Mouse (Mus musculus) limb, embryonic 13.5 days (tissue): ENCODE results near the gene Map4k3. TPM values are rescaled to one million over a fixed set of nuclear protein-coding genes. Genes with fewer than 3 reads are reported as not detected.
"Not testable (repeated sequence)": the region's sequence is repeated elsewhere in the genome, so short reads cannot be mapped to it uniquely, and the experiment has no call there.

Source experiments
- ATAC-seq: fragments of 200-750 bp; cut with Nextera tagmentation; 2 replicates; pipeline ENCODE4 v1.8.0; 2017; ENCODE audit warnings: low read depth, moderate number of reproducible peaks, moderate TSS enrichment; ENCODE audit not compliant: low FRiP score
- H3K27ac ChIP-seq: fragments of 300-500 bp; sonication (generic); 2 replicates; pipeline ENCODE4 v1.5.1; 2015; ENCODE audit warnings: inconsistent platforms, mild to moderate bottlenecking, moderate library complexity
- H3K27me3 ChIP-seq: fragments of 300-500 bp; sonication (generic); 2 replicates; pipeline ENCODE4 v1.6.1; 2015; ENCODE audit warnings: mild to moderate bottlenecking, inconsistent platforms
- H3K36me3 ChIP-seq: fragments of 300-500 bp; sonication (generic); 2 replicates; pipeline ENCODE4 v1.6.1; 2015; ENCODE audit warnings: inconsistent platforms, mild to moderate bottlenecking, moderate library complexity
- H3K4me1 ChIP-seq: fragments of 300-500 bp; sonication (generic); 2 replicates; pipeline ENCODE4 v1.6.1; 2015; ENCODE audit warnings: inconsistent platforms
- H3K4me2 ChIP-seq: fragments of 300-500 bp; sonication (generic); replicated peaks from 2 replicates; pipeline ENCODE4 v1.6.1; 2015; ENCODE audit warnings: inconsistent platforms, mild to moderate bottlenecking, moderate library complexity
- H3K4me3 ChIP-seq: fragments of 300-500 bp; sonication (generic); 2 replicates; pipeline ENCODE4 v1.5.1; 2015; ENCODE audit warnings: moderate library complexity, mild to moderate bottlenecking, inconsistent platforms
- H3K9ac ChIP-seq: fragments of 300-500 bp; sonication (generic); 2 replicates; pipeline ENCODE4 v1.6.1; 2015; ENCODE audit warnings: mild to moderate bottlenecking, inconsistent platforms
- H3K9me3 ChIP-seq: fragments of 300-500 bp; sonication (generic); 2 replicates; pipeline ENCODE4 v1.6.1; 2016; ENCODE audit warnings: inconsistent platforms
- WGBS: fragments of 180-500 bp; shearing (Covaris S2); methylation state at CpG from one replicate; pipeline ENCODE4 v1.1.7; 2015; 5-methylcytosine and 5-hydroxymethylcytosine counted together
- polyA plus RNA-seq: library from polyadenylated mRNA; unstranded; fragments of >200 nt; fragmentation: Nextera tagmentation; extraction: Ambion mirVana; gene quantifications from 2 replicates; pipeline ENCODE4 v1.2.1, GENCODE M21; 2015

Map4k3 gene
- polyA plus RNA-seq, 1 experiment from 2014 or later: 31.7 TPM

DNA sequence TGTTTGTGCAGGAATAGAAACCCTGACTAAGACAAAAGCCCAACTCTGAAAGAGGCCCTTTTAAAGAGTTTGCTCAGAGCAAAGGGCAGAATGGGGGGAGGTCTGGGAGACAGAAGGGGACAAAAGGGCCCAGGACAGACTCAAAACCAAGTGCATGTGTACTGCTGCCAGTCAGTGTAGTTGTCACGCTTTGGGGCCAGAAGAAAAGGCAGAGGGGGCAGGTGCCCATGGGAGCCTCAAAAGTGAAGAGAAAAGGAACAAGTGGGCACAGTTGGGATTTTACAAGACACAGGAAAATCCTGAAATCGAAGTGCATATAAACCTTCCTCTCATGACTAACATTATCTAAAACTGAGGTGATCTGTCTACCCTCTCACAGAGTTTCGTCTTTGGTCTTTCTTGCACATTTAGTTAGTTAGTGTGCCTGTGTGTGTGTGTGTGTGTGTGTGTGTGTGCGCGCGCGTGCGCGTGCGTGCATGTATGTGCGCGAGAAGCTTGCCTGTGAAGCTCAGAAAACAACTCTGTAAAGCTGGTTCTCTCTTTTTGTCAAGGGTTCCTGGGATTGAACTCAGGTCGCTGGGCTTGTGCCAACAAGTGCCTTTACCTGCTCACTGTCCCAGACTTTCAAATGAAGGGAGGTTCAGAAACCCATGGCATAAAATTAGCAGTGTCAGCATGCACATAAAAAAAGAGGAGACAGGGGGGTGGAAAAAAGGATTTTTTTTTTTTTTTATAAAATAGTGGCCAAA is 155.9 kb downstream of the Map4k3 start:
- ATAC-seq: no peak
- 95% methylated on average over 13 of the region's 13 CpGs for WGBS

GRCm38 (mm10) chr17:80571460-80571859 is 156.8 kb downstream of the Map4k3 start:
- no peak for ATAC-seq
- no peaks in the 10 kb centered on the region for H3K36me3 ChIP-seq
- WGBS: 89% methylated on average over 4 of the region's 4 CpGs

More for the DNA sequence above, 155.9 kb downstream of the Map4k3 start:
- Histone ChIP-seq H3K9me3 (no peaks in the 10 kb centered on the region), H3K4me2 (no peak overlapping the region), H3K4me1 (peaks cover 8% of the 10 kb centered on the region), H3K4me3 (no peak overlapping the region), H3K27me3 (no peaks in the 10 kb centered on the region), H3K9ac (no peak overlapping the region), H3K36me3 (no peaks in the 10 kb centered on the region), H3K27ac (no peak overlapping the region)

GRCm38 (mm10) chr17:80569718-80570117 is 158.6 kb downstream of the Map4k3 start:
- ATAC-seq, H3K4me2 ChIP-seq, H3K4me3 ChIP-seq, H3K9ac ChIP-seq, H3K27ac ChIP-seq, H3K27me3 ChIP-seq, H3K4me1 ChIP-seq, H3K36me3 ChIP-seq, H3K9me3 ChIP-seq: not testable (repeated sequence)
- 96% methylated on average over 1 of the region's 2 CpGs for WGBS

More at GRCm38 (mm10) chr17:80571460-80571859, 156.8 kb downstream of the Map4k3 start:
- H3K4me3 ChIP-seq: no peak overlapping the region
- H3K9ac ChIP-seq: no peak overlapping the region
- no peaks in the 10 kb centered on the region for H3K27me3 ChIP-seq
- H3K4me2 ChIP-seq: no peak overlapping the region
- H3K27ac ChIP-seq: no peak overlapping the region
- no peaks in the 10 kb centered on the region for H3K9me3 ChIP-seq
- H3K4me1 ChIP-seq: no peaks in the 10 kb centered on the region

DNA sequence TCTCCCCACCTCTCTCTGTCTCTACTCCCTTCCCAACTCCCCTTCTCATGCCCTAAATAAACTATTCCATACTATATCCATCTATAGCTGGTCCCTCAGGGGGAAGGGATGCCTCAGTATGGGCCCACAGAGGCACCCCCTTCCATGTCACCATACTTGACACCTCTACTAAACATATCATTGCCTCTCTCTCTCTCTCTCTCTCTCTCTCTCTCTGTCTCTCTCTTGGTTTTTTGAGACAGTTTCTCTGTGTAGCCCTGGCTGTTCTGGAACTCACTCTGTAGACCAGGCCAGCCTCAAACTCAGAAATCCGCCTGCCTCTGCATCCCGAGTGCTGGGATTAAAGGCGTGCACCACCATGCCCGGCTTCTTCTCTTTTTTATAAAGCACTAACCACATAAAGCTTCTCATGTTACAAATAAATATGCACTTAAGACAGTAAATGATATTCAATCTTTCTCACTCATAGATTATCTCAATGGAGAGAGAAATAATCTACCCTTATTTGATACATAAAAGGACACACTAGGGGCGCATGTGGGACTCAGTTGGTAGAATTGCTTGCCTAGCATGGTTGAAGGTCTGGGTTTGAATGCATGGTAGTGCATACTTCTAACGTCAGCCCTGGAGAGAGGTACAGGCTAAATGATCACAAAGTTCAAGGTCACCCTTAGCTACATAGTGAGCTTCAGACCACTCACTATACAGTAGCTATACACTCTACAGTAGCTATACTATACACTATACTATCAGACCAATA is 159.3 kb downstream of the Map4k3 start:
- no peak overlapping the region for H3K4me2 ChIP-seq
- H3K27me3 ChIP-seq: no peaks in the 10 kb centered on the region
- no peak overlapping the region for H3K9ac ChIP-seq
- no peak for ATAC-seq
- no peak overlapping the region for H3K4me3 ChIP-seq
- 0 out of 2 replicates have a peak, but pooled peaks cover 3% of the 10 kb centered on the region for H3K36me3 ChIP-seq
- H3K27ac ChIP-seq: no peak overlapping the region
- no peaks in the 10 kb centered on the region for H3K4me1 ChIP-seq
- WGBS: 90% methylated on average over 6 of the region's 6 CpGs
- H3K9me3 ChIP-seq: no peaks in the 10 kb centered on the region; the same call in 1 of the 2 replicates

GRCm38 (mm10) chr17:80568441-80568840 is 159.8 kb downstream of the Map4k3 start:
- H3K27ac ChIP-seq: no peak overlapping the region

GRCm38 (mm10) chr17:80564611-80564924 is 163.7 kb downstream of the Map4k3 start:
- no peak overlapping the region for H3K9ac ChIP-seq
- H3K9me3 ChIP-seq: no peaks in the 10 kb centered on the region; the same call in 1 of the 2 replicates
- no peak overlapping the region for H3K27ac ChIP-seq
- 70% methylated on average over 3 of the region's 3 CpGs for WGBS
- 0 out of 2 replicates have a peak, but pooled peaks cover 3% of the 10 kb centered on the region for H3K36me3 ChIP-seq
- no peaks in the 10 kb centered on the region for H3K4me1 ChIP-seq
- no peak overlapping the region for H3K4me3 ChIP-seq
- H3K27me3 ChIP-seq: no peaks in the 10 kb centered on the region
- H3K4me2 ChIP-seq: no peak overlapping the region
- no peak for ATAC-seq

More at GRCm38 (mm10) chr17:80568441-80568840, 159.8 kb downstream of the Map4k3 start:
- Histone ChIP-seq H3K4me3 (no peak overlapping the region), H3K36me3 (0 out of 2 replicates have a peak, but pooled peaks cover 3% of the 10 kb centered on the region), H3K4me1 (no peaks in the 10 kb centered on the region), H3K9ac (no peak overlapping the region), H3K4me2 (no peak overlapping the region), H3K9me3 (no peaks in the 10 kb centered on the region; the same call in 1 of the 2 replicates), H3K27me3 (no peaks in the 10 kb centered on the region)
- 89% methylated on average over 2 of the region's 2 CpGs for WGBS
- no peak for ATAC-seq

- not testable (repeated sequence) for H3K4me3 ChIP-seq, H3K4me2 ChIP-seq, H3K9me3 ChIP-seq, H3K27ac ChIP-seq, H3K36me3 ChIP-seq, ATAC-seq, H3K4me1 ChIP-seq, H3K27me3 ChIP-seq, H3K9ac ChIP-seq
- 93% methylated on average over 27 of the region's 27 CpGs for WGBS
These were observed 164.3 kb downstream of the Map4k3 start for GRCm38 (mm10) chr17:80563762-80564610.

GRCm38 (mm10) chr17:80562792-80563191 is 165.5 kb downstream of the Map4k3 start:
- WGBS: 78% methylated on average over 5 of the region's 5 CpGs
- H3K4me3 ChIP-seq: no peak overlapping the region
- H3K27ac ChIP-seq: no peak overlapping the region
- no peak overlapping the region for H3K9ac ChIP-seq
- H3K4me1 ChIP-seq: no peaks in the 10 kb centered on the region
- no peaks in the 10 kb centered on the region for H3K27me3 ChIP-seq
- H3K36me3 ChIP-seq: 0 out of 2 replicates have a peak, but pooled peaks cover 3% of the 10 kb centered on the region
- ATAC-seq: no peak
- H3K4me2 ChIP-seq: no peak overlapping the region
- no peaks in the 10 kb centered on the region; the same call in 1 of the 2 replicates for H3K9me3 ChIP-seq

GRCm38 (mm10) chr17:80560669-80561401 is 167.4 kb downstream of the Map4k3 start:
- WGBS: 18% methylated on average over 12 of the region's 12 CpGs
- H3K36me3 ChIP-seq: peaks cover 12% of the 10 kb centered on the region
- H3K9ac ChIP-seq: no peak overlapping the region
- peak; percentile 68; the same call in 1 of the 2 replicates for ATAC-seq
- no peaks in the 10 kb centered on the region for H3K27me3 ChIP-seq
- no peaks in the 10 kb centered on the region for H3K4me1 ChIP-seq
- no peaks in the 10 kb centered on the region for H3K9me3 ChIP-seq
- H3K4me2 ChIP-seq: peak overlapping the region; percentile 44
- H3K27ac ChIP-seq: no peak overlapping the region
- H3K4me3 ChIP-seq: no peak overlapping the region

DNA sequence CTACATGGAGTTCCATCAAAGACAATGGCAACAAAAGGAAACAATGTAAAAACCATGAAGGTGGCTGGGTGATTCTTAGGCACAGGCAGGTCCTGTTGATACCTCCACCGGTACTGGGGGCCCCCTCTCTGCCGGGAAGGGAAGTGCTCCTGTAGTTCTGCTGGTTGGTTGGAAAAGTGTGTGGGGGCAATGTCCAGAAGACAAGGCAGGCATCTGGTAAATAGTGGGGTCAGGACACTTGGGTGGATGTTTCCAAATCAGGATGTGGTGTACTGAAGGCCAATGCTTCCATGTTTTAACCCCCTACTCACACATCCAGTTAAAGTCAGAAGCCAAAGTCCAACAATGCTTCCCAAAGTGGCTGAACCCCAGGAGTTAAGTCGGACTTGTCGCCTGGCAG is 168.5 kb downstream of the Map4k3 start:
- H3K4me2 ChIP-seq: no peak overlapping the region
- H3K27ac ChIP-seq: no peak overlapping the region
- no peaks in the 10 kb centered on the region for H3K27me3 ChIP-seq
- no peaks in the 10 kb centered on the region for H3K4me1 ChIP-seq
- peaks cover 12% of the 10 kb centered on the region for H3K36me3 ChIP-seq
- no peak overlapping the region for H3K9ac ChIP-seq
- no peaks in the 10 kb centered on the region for H3K9me3 ChIP-seq
- no peak for ATAC-seq
- 88% methylated on average over 4 of the region's 4 CpGs for WGBS
- no peak overlapping the region for H3K4me3 ChIP-seq

- H3K4me3 ChIP-seq: no peak overlapping the region
- H3K9me3 ChIP-seq: no peaks in the 10 kb centered on the region
- no peak overlapping the region for H3K4me2 ChIP-seq
- H3K9ac ChIP-seq: no peak overlapping the region
- WGBS: 34% methylated on average over 11 of the region's 11 CpGs
- H3K36me3 ChIP-seq: peaks cover 9% of the 10 kb centered on the region
- H3K4me1 ChIP-seq: no peaks in the 10 kb centered on the region
- H3K27me3 ChIP-seq: no peaks in the 10 kb centered on the region
- ATAC-seq: no peak
- H3K27ac ChIP-seq: no peak overlapping the region
These were observed 169.2 kb downstream of the Map4k3 start for GRCm38 (mm10) chr17:80559050-80559449.
